Mouse (Mus musculus): ENCODE results near the gene Chrna3. TPM values are rescaled to one million over a fixed set of nuclear protein-coding genes. Genes with fewer than 3 reads are reported as not detected.

Chrna3 gene
- total and polyA plus RNA-seq, 3 experiments, result not detected

GRCm38 (mm10) chr9:55010588-55011350, 15.6 kb downstream of the Chrna3 start:
- Histone ChIP-seq H3K4me1 (ENCODE audit: control insufficient read depth in 1 of 2, insufficient read depth in 2 of 2, low read length in 2 of 2) (no peaks in the 10 kb centered on the region), H3K27ac (ENCODE audit: control insufficient read depth, low read depth, low read length) (no peak overlapping the region), H3K9ac (ENCODE audit: control insufficient read depth, low read depth, low read length, poor library complexity, severe bottlenecking) (no peak overlapping the region), H3K27me3 (ENCODE audit: control insufficient read depth in 1 of 2, insufficient read depth in 2 of 2, low read length in 2 of 2) (peaks cover 8 to 16% of the 10 kb centered on the region in 2 experiments), H3K9me3 (replicated peaks; ENCODE audit: insufficient read depth, low read length) (no peaks in the 10 kb centered on the region), H3K79me2 (ENCODE audit: control insufficient read depth, insufficient read depth, low read length, poor library complexity) (no peaks in the 10 kb centered on the region), H3K4me3 (ENCODE audit: control insufficient read depth in 1 of 2, insufficient read depth in 1 of 2, low read depth in 2 of 2, low read length in 2 of 2) (no peak overlapping the region), H3K36me3 (ENCODE audit: control insufficient read depth in 1 of 2, insufficient read depth in 2 of 2, low read length in 2 of 2) (no peaks in the 10 kb centered on the region)
- no peak for TF ChIP-seq RAD21 (IDR thresholded peaks at IDR 0.05; ENCODE audit: low read depth, low read length)
- no peak for TF ChIP-seq ZMIZ1 (IDR thresholded peaks at IDR 0.05; ENCODE audit: low read depth, low read length)
- TF ChIP-seq CHD1 (IDR thresholded peaks at IDR 0.05; ENCODE audit: low read depth, low read length), result no peak
- no peak for TF ChIP-seq MXI1 (IDR thresholded peaks at IDR 0.05; ENCODE audit: low read depth, low read length)
- TF ChIP-seq MEF2A (IDR thresholded peaks at IDR 0.05; ENCODE audit: extremely low read depth, insufficient replicate concordance, low read depth, low read length, poor library complexity, severe bottlenecking), result no peak
- TF ChIP-seq USF2 (IDR thresholded peaks at IDR 0.05; ENCODE audit: borderline replicate concordance in 1 of 2, insufficient read depth in 1 of 2, low read depth in 1 of 2, low read length in 2 of 2), result no peak
- TF ChIP-seq GABPA (IDR thresholded peaks at IDR 0.05; ENCODE audit: low read depth, low read length), result no peak
- no peak for TF ChIP-seq KAT2A (conservative IDR thresholded peaks at IDR 0.05; ENCODE audit: low read depth, low read length)
- no peak for TF ChIP-seq E2F4 (IDR thresholded peaks at IDR 0.05; ENCODE audit: borderline replicate concordance, low read depth, low read length)
- no peak for TF ChIP-seq ZKSCAN1 (IDR thresholded peaks at IDR 0.05; ENCODE audit: low read depth, low read length)
- no peak for TF ChIP-seq ETS1 (IDR thresholded peaks at IDR 0.05; ENCODE audit: low read depth, low read length)
- TF ChIP-seq TAL1 (IDR thresholded peaks at IDR 0.05; ENCODE audit: low read length), result no peak
- no peak for TF ChIP-seq NELFE (IDR thresholded peaks at IDR 0.05; ENCODE audit: low read depth, low read length)
- TF ChIP-seq ZNF384 (IDR thresholded peaks at IDR 0.05; ENCODE audit: low read depth, low read length), result no peak
- DNase-seq (ENCODE audit: low read depth, low spot score), result peak; percentile 7

DNA sequence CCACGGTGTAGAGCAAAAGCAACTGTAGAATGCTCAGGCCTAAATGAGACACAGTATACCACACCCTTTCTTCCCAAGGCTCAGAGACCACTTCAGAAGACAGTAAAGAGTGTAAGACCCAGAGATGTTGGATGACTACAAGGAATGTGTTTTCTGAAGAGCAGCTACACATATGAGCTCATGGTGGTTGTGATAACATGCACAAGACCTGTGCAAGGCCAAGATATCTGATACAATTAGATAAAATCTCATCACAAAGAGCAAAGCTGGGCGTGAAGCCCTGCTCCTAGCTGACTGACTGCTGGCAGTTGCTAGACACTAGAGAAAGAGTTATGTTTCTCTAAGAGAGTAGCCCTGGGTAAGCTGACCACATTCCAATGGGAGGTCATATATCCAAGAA, 16.7 kb downstream of the Chrna3 start:
- peaks cover 8 to 16% of the 10 kb centered on the region in 2 experiments for H3K27me3 ChIP-seq (ENCODE audit: control insufficient read depth in 1 of 2, insufficient read depth in 2 of 2, low read length in 2 of 2)
- no peaks in the 10 kb centered on the region for H3K36me3 ChIP-seq (ENCODE audit: control insufficient read depth in 1 of 2, insufficient read depth in 2 of 2, low read length in 2 of 2)
- H3K4me1 ChIP-seq (ENCODE audit: control insufficient read depth in 1 of 2, insufficient read depth in 2 of 2, low read length in 2 of 2), result no peaks in the 10 kb centered on the region
- H3K79me2 ChIP-seq (ENCODE audit: control insufficient read depth, insufficient read depth, low read length, poor library complexity), result no peaks in the 10 kb centered on the region
- DNase-seq (ENCODE audit: low read depth, low spot score), result no peak
- no peak overlapping the region for H3K27ac ChIP-seq (ENCODE audit: control insufficient read depth, low read depth, low read length)
- H3K9ac ChIP-seq (ENCODE audit: control insufficient read depth, low read depth, low read length, poor library complexity, severe bottlenecking), result no peak overlapping the region
- no peak overlapping the region for H3K4me3 ChIP-seq (ENCODE audit: control insufficient read depth in 1 of 2, insufficient read depth in 1 of 2, low read depth in 2 of 2, low read length in 2 of 2)
- no peaks in the 10 kb centered on the region for H3K9me3 ChIP-seq (replicated peaks; ENCODE audit: insufficient read depth, low read length)
- TF ChIP-seq POLR2A (IDR thresholded peaks at IDR 0.05; ENCODE audit: control insufficient read depth in 1 of 2, insufficient read depth in 1 of 2, low read depth in 1 of 2, low read length in 2 of 2, poor library complexity in 1 of 2) (no peak), RCOR1 (IDR thresholded peaks at IDR 0.05; ENCODE audit: low read depth, low read length) (no peak), RAD21 (IDR thresholded peaks at IDR 0.05; ENCODE audit: low read depth, low read length) (no peak), POLR2AphosphoS5 (IDR thresholded peaks at IDR 0.05; ENCODE audit: borderline replicate concordance, low read depth, low read length) (no peak)

Measured in MEL (cell line).